Mouse (Mus musculus) megakaryocyte progenitor cell, adult 5-6 weeks (primary cell): ENCODE results near the gene Oas1f. TPM values are rescaled to one million over a fixed set of nuclear protein-coding genes. Genes with fewer than 3 reads are reported as not detected.
A peak's percentile ranks its signal among the peaks of the same experiment; 100 is the strongest.

Experiments used
- ATAC-seq: replicated peaks from 2 replicates; pipeline ENCODE4 v1.8.0; 2016; ENCODE audit warnings: mild to moderate bottlenecking, moderate TSS enrichment, inconsistent platforms; ENCODE audit not compliant: poor library complexity
- total RNA-seq, 2 experiments: library from RNA; stranded (forward) in 1 of 2; stranded (reverse) in 1 of 2; fragments of 157-497, 149-512 nt in 1 of 2; fragments of 200-1000 nt in 1 of 2; gene quantifications; 2 replicates each; pipeline versions ENCODE4 v1.2.3 to v1.2.4; 2015 to 2017

Oas1f gene
- total RNA-seq (2015) (not detected in 2 replicates), total RNA-seq (2017) (not detected in 2 replicates)

GRCm38 (mm10) chr5:120847067-120847466, at the start of gene Oas1f:
Oas1f (plus strand) TSS chr5:120847367.
- no peak for ATAC-seq

GRCm38 (mm10) chr5:120798147-120798546, 49.0 kb upstream of the Oas1f start:
- ATAC-seq: peak; percentile 55

- ATAC-seq: peak; percentile 52
These were observed 48.2 kb upstream of the Oas1f start for GRCm38 (mm10) chr5:120798943-120799342.

- ATAC-seq: no peak
These were observed 43.6 kb upstream of the Oas1f start for GRCm38 (mm10) chr5:120803596-120803995.

GRCm38 (mm10) chr5:120806458-120806857, 40.7 kb upstream of the Oas1f start:
- peak; percentile 61 for ATAC-seq

GRCm38 (mm10) chr5:120809171-120809570, 38.0 kb upstream of the Oas1f start:
- no peak for ATAC-seq

GRCm38 (mm10) chr5:120811951-120812819, 35.0 kb upstream of the Oas1f start, which contains the start of gene Oas1c:
Oas1c (minus strand) TSS chr5:120812514.
- peak; percentile 91 for ATAC-seq

GRCm38 (mm10) chr5:120813023-120813422, 34.1 kb upstream of the Oas1f start:
- no peak for ATAC-seq

GRCm38 (mm10) chr5:120815949-120816348, 31.2 kb upstream of the Oas1f start:
- ATAC-seq: peak; percentile 64

GRCm38 (mm10) chr5:120818999-120819398, 28.2 kb upstream of the Oas1f start:
- no peak for ATAC-seq

GRCm38 (mm10) chr5:120831031-120831430, 16.1 kb upstream of the Oas1f start:
- peak; percentile 69 for ATAC-seq

- ATAC-seq: no peak
These were observed 13.6 kb upstream of the Oas1f start for GRCm38 (mm10) chr5:120833335-120834280.

GRCm38 (mm10) chr5:120836731-120837585, 10.2 kb upstream of the Oas1f start:
- peak; percentile 84 for ATAC-seq

GRCm38 (mm10) chr5:120844713-120845112, 2.5 kb upstream of the Oas1f start:
- ATAC-seq: no peak

GRCm38 (mm10) chr5:120849601-120850136, 2.5 kb downstream of the Oas1f start:
- peak; percentile 72 for ATAC-seq

- no peak for ATAC-seq
These were observed 12.1 kb downstream of the Oas1f start for GRCm38 (mm10) chr5:120859241-120859640.

- ATAC-seq: no peak
These were observed 14.0 kb downstream of the Oas1f start, which contains the start of gene Oas1h for GRCm38 (mm10) chr5:120861121-120861520. Oas1h (plus strand) TSS chr5:120861421.

GRCm38 (mm10) chr5:120865336-120865860, 18.2 kb downstream of the Oas1f start:
- ATAC-seq: peak; percentile 72

- ATAC-seq: no peak
These were observed 22.4 kb downstream of the Oas1f start for GRCm38 (mm10) chr5:120869436-120870015.
